Mouse (Mus musculus) erythroid progenitor cell, adult 5-6 weeks (primary cell): ENCODE data around the gene Spata21. TPM values are rescaled to one million over a fixed set of nuclear protein-coding genes. Genes with fewer than 3 reads are reported as not detected.
A peak's percentile ranks its signal among the peaks of the same experiment; 100 is the strongest.
"Not testable (repeated sequence)": the region's sequence is repeated elsewhere in the genome, so short reads cannot be mapped to it uniquely, and the experiment has no call there.

Experiments
- ATAC-seq: replicated peaks from 2 replicates; pipeline ENCODE4 v1.8.0; 2016; ENCODE audit warnings: moderate number of reproducible peaks, mild to moderate bottlenecking, moderate TSS enrichment, inconsistent platforms; ENCODE audit not compliant: poor library complexity, low FRiP score, severe bottlenecking
- total RNA-seq, 2 experiments: library from RNA; stranded (forward) in 1 of 2; stranded (reverse) in 1 of 2; fragments of 150-400 nt in 1 of 2; fragments of 186-747, 209-891 nt in 1 of 2; gene quantifications; 2 replicates each; pipeline versions ENCODE4 v1.2.3 to v1.2.4; 2015 to 2017; ENCODE audit warnings: low replicate concordance in 2 of 2

Gene Spata21
- total RNA-seq, 2 experiments from 2014 or later = not detected

DNA sequence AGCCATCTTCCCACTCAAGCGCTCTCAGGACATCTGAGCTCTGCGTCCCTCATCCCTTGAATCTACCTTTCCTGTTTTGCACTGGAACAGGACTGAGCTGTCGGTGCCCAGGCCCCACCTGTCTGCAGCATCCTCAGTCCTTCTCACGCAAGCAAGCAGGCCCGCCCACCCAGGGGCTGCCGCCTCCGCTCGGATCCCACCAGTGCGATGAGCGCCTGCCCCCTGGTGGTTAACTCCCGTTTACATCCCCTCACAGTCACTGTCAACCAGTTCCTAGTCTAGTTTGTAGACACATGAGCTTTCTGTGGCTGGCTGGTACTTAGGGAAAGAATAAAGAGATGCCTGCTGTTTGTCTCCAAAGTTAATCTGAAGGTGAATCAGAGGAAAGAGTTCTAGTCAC lies 32.6 kb downstream of the Spata21 start:
- ATAC-seq = no peak

DNA sequence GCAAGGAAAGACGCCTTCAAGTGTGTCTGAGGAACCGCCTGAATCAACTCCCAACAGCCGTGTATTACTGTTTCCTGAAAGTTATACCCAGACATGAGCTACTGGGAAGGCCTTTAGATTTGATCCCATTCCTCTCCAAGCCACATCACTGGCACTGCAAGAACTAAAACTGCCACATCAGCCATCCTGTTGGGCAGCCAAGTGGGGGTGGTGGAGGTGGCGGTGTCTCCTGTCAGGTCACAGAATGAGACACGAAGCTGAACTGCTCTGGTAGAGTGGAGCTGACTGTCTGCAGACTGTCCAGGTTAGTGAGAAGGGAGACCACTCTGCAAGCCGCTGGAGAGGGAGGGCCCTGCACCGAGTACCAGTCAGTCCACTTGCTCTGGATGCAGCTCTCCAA lies 34.5 kb downstream of the Spata21 start:
- no peak for ATAC-seq

DNA sequence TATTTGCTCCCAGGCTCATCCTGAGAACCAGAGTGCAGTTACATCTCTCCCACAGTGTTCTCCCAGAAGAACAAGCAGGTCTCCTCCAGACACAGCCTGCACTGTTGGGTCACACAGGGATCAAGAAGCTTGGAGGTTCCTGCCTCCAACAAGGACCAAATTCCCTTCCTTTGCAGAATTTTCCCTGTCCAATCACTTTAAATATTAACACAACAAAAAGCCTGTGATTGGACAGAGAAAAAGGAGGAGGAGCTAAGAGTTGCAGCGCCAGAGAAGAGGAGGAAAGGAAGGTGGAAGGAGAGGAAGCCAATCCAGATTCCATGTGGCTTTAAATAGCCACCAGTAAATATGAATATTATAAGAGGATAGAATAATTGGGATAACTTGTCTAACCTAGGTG lies 34.9 kb downstream of the Spata21 start:
- no peak for ATAC-seq

DNA sequence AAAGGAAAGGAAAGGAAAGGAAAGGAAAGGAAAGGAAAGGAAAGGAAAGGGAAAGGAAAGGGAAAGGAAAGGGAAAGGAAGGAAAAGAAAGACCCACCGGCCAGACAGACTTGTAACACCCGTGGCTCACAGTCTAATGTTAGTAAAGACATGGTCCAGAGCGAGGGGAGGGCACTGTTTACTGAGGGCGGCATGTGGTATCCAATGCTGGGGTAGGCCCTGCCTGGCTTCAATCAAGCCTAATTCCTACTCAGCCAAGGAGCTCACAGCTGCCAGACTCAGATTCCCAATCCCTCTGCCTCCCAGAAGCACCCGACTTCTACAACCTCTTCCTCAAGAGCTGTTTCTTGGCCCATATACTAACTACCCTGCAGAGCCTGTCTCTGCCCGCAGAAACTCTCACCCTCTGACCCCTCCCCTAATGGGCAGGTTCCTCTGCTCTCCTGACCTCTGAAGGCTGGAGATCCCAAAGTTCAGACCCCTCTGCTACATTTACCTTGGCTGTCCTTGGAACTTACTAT lies 41.1 kb downstream of the Spata21 start:
- ATAC-seq = no peak

DNA sequence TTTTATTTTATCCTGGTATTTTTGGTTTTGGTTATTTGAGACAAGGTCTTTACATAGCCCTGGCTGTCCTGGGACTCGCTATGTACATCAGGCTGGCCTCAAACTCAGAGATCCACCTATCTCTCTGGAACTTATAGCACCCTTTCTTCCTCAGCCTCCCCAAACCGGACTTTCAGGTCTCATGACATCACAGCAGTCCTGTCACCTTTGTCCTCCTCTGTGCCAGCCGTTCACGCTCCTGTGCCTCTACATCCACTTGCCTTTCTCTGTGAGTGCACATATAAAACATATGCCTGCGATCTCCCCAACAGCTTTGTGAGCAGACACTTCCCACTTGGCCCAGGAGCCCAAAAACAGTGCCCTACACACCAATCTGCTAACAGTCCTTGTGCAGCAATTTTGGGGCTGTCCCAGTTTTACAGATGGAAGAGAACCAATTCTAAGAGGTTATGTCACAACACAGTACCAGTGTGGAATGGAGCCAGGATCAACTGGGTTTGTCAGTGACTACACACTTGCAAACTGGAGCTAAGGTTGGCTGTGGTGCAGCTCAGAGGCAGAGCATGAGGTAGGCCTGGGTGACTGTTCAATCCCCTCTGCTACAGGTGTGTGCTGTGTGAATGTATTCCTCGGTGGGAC lies 42.7 kb downstream of the Spata21 start:
- ATAC-seq = no peak

DNA sequence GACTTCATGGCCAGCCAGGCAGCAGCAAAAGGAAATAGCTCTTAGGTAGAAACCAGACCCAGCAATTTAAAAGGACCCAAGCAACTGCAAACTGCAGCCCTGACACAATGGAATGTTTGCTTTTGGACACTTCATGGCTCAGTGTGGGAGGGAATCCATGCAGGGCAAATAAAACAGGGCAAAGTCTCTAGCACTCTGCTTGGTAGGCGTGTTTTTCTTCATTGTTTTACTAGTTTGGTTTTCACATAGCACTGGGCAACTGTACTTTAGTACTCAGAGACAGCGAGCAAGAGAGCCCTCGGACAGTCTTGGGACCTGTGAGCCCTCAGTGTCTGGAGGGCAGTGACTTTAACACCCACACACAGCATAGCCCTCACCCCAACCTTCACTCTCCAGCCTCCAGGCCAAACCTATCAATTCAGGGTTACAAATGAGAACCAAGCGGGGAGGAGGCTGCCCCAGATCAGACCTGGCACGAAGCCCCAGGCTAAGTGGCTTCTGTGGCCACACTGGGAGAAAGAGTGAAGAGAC lies 43.5 kb downstream of the Spata21 start:
- no peak for ATAC-seq

DNA sequence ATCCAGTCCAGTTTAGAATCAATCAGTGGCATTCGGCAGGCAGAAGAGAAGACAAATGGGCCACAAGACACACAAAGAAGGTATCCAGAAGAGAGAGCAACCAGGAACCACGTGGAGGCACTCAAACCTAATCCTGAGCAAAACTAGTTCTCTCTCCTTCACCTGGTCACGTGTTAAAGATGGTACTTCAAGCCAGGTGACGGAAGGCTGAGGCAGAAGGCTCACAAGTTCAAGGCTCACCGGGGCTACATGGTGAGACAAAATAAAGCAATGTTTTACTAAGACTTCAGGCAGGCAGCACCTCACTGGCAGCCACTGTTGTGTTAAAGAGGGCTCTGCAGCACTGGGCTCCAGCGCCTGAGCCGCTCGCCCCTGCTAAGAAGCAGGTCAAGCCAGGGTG lies 44.1 kb downstream of the Spata21 start:
- no peak for ATAC-seq

DNA sequence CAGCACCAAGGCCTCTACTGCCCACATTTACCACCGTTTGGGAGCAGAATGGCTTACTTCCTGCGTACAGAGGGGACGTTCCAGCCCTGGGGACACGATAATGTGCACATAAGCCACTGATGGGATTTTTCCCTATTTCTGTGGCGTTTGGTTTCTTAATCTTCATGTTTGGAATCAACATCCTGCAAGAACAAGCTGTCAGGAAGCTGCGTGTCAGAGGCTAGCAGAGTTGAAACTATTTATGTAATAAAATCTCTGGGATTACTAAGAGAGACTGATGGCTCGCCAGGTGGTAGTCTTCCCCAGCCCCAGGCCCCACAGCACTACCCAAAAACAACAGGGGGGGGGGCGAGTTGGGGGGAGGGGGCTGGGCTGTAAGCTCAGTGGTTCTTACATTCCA lies 45.1 kb downstream of the Spata21 start:
- ATAC-seq = no peak

DNA sequence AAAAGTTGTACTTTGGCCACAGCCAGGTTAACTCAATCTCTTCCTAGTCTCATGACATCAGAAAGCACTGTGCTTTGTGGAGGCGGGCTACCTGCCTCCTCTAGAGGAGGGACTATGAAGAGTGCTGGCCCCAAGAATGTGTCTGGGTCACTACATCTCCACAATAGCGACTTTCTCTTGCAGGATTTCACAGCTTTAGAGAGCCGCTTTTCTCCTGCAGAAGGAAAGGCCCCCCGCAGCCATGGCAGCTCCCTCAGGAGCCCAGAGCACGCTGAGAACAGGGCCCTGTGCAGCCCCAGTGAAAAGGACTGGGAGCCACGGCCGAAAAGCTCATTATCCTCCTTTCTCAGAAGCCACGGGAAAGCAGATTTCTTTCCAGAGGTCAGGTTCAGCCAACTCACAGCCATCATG lies 45.9 kb downstream of the Spata21 start:
- ATAC-seq = no peak

DNA sequence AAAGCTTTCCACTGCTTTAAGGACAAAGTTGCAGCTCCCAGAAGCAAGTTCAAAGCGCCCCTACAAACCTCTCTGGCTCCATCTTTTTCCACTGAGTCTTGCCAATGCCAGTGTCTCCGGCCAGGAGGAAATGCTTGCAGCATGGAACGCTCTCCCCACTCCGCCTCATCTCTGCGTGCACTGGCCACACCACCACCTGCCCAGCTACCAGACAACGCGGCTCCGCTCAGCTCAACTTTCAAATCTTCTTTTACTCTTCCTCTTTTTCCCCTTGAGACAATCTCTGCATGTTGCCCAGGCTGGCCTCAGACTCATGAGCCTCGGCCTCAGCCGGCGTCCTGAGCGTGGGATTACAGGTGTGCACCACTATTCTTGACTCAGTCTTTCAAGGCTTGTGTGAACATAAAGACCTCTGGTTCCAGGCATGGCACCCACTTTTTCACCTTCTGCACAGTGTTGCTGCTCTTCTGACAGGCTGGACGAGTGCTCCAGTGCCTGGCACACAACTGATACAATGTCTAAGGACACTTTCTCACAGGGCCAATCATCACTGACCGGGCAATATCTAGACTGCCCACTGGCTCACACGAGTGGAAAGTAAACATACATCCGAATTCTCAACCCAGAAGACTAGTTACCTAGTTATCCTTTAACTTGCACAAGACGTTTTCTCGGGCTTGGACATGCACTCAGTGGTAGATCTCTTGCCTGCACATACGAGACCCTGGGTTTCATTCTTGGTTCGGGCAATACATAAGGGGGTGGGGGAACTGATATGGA lies 46.8 kb downstream of the Spata21 start:
- ATAC-seq = no peak

DNA sequence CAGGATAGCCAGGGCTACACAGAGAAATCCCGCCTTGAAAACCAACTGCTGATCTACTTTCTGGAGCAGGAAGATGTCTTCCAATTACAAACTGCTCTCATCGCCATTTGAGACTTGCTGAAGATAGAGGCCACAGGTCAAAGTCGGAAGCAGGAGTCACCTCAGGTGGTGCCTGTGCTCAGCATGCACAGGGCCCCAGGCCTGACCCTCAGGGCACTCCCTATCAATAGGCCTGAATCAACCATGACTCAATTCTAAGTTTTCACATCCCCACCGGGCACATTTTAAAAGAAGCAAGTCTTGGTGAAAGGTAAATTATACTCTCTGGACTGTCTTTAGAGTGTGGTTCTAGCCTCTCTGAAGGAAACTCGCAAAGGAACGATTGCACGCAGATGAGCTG lies 48.0 kb downstream of the Spata21 start:
- ATAC-seq = no peak

DNA sequence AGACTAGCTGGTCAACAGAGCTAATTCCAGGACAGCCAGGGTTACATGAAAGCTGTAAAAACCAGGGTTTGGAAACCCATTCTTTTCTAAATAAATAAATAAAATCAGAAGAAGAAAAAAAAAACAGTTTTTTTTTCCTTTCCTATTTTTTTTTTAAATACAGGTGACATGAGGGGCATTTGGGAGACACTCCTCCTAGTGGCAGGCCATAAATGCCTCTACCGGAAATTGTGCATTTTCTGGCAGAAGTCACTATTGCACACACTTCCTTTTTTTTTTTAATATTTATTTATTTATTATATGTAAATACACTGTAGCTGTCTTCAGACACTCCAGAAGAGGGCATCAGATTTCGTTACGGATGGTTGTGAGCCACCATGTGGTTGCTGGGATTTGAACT lies 49.6 kb downstream of the Spata21 start:
- ATAC-seq = not testable (repeated sequence)

DNA sequence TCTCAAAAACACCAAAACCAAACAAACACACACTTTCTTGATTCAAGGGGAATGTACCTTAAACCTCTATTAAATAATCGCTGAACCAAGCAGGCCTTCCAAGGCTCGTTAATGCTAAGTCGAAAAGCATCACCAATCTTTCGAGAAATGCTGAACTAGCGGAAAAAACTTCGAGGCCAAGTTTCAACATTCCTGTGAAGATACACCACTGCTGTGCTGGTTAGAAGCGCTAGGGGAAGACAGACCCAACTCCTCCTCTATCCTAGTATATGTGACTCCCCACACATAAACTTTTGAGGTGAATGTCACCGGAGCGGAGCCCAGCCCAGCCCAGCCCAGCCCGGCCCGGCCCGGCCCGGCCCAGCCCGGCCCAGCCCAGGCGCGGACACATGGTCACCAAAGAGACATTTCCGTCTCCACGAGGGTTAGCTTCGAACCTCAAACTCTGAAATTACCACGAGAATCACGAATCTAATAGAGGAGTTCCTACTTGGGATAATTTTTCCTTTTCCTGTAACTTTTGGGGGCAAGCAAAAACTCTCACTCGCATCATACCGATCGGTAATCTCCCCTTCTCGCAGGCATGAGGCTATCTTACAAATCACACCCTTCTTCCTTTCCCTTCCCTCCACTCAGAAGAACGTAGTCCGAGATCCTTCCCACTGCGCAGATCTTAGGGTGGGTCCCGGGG lies 50.4 kb downstream of the Spata21 start:
- ATAC-seq = peak; percentile 26; the same call in 1 of the 2 replicates

DNA sequence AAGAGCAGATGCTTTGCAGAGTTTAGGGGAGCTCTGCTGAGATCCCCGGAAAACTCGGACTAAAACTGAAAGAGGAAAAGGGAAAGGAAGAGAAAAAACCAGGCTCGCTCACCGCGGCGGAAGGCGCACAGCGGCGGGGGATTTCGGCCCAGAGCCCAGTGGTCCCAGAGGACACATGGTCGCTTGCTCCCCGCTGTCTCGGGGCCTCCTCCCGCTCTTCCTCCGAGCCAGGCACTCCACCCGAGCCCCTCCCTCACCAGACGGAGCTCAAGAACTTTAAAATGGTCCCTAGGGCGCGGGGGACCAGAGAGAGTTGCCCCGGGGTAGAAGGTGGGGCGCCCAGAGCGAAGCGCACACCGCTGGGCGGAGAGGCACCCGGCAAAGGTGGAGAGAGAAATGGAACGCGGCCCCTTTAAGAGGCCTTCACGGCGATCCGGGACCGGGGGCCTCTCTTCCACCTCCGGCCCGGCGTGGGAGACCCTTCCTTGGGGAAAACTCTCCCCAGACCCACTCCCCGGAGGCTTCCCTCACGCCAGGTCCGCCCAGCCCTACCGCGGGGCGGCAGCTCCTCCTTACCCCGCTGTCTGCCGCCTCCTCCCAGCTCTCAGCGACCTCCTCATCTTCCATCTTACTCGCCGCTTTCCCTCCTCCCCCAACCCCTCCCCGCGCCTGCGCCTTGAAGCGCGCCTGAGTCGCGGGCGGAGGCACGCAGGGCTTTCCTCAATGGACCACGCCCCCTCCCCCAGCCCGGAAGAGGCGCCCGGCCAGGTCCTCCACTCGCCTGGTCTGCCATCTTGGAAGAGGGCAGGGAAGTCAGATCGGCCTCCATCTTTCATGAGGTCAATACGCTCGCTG lies 51.2 kb downstream of the Spata21 start, which contains the start of gene Szrd1:
Szrd1 (minus strand) TSS at position 660 of the 855 bp plus-strand sequence.
- peak; percentile 95 for ATAC-seq

DNA sequence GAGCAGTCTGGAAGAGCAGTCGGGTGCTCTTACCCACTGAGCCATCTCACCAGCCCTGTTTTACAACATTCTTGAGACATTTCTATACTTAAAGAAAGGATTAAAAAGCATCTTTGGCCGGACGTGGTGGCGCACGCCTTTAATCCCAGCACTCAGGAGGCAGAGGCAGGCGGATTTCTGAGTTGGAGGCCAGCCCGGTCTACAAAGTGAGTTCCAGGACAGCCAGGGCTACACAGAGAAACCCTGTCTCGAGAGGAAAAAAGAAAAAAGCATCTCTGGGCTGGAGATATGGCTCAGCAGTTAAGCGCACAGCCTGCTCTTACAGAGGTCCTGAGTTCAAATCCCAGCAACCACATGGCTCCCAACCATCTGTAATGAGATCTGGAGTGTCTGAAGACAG lies 52.2 kb downstream of the Spata21 start:
- not testable (repeated sequence) for ATAC-seq

DNA sequence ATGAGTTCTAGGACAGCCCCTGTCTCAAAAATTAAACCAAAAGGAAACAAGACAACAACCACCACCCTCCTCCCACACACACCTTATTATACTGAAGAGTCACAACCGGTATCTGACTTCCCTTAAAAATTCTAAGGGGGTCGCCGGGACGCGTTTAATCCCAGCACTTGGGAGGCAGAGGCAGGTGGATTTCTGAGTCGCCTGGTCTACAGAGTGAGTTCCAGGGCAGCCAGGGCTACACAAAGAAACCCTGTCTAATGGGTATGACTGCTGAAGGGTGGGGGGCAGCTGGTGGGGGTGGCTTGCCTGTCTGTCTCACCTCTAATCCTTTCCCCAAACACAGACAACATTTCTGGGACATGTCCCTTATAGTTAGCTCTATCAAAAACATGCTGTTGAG lies 52.8 kb downstream of the Spata21 start:
- no peak for ATAC-seq

DNA sequence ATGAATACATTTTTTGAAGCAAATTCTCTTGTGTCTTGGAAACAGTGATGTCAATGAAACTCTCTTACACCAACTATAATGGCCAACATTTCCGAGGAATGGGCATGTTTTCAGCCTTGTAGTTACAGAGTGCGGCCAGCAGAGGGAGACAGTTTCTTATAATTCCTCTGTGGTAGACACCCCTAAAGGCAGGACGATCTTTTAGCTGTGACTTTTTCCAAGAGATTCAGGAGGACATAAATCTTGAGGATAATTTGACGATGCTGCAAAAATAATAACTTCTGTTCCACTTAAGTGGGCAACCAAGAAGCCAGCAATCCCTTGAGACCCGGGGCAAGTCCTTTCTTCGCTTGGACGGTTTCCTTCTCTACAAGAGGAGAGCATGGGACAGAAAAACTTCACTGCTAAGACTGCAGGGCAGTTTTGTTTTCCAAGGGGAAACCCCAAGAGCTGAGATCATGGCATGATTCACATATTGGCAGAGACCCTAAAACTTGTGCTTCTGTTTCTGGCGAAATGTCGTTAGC lies 54.2 kb downstream of the Spata21 start:
- 0 out of 2 replicates have a peak, but pooled peaks have one; percentile 26 for ATAC-seq

DNA sequence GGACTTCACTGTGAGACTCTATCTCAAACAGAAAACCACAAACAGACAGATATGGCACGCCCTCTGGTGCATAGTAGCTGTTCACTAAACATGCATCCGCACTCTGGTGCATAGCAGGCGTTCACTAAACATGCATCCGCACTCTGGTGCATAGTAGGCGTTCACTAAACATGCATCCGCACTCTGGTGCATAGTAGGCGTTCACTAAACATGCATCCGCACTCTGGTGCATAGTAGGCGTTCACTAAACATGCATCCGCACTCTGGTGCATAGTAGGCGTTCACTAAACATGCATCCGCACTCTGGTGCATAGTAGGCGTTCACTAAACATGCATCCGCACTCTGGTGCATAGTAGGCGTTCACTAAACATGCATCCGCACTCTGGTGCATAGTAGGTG lies 57.0 kb downstream of the Spata21 start:
- not testable (repeated sequence) for ATAC-seq

DNA sequence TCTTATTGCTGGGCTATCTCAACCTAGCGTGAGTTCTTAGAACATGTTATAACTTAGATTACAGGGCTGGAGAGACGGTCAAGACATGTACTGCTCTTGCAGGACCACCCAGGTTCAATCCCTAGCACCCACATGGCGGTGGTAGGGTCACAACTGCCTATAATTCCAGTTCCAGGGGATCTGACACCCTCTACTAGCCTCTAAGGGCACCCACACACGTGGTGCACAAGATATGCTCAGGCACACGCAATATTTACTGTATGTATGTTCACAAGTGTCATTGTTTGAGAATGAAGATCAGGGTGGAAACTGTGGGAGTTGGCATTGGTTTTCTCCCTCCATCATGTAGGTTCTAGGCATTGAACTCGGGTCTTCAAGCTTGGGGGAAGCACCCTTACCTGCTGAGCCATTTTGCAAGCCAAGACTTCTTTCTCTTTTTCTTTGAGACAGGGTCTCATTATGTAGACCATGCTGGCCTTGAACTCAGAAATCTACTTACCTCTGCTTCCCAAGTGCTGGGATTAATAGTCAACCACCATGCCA lies 58.4 kb downstream of the Spata21 start:
- no peak for ATAC-seq
